Mouse (Mus musculus): ENCODE measurements at regions not wholly inside any gene's neighbourhood (a gene's known extent, or its start where the extent isn't known, plus 50 kb on each side); places are given as distances from the start of the nearest gene placed in this dataset.

- Histone ChIP-seq H3K36me3 (ENCODE audit: control insufficient read depth, insufficient read depth, low read length) (no peaks in the 10 kb centered on the region), H3K4me2 (ENCODE audit: low read length) (no peak overlapping the region), H3K9me3 (ENCODE audit: control insufficient read depth, low read length) (no peaks in the 10 kb centered on the region), H3K4me1 (ENCODE audit: control insufficient read depth in 2 of 2, insufficient read depth in 2 of 2, low read length in 2 of 2) (0 out of 4 replicates have a peak, but pooled peaks cover 0 to 4% of the 10 kb centered on the region in 2 experiments), H3K27ac (replicated peaks in 1 of 2; ENCODE audit: control insufficient read depth in 1 of 2, insufficient read depth in 1 of 2, low read depth in 2 of 2, low read length in 2 of 2) (no peak overlapping the region), H3K27me3 (ENCODE audit: control insufficient read depth, insufficient read depth, low read length) (no peaks in the 10 kb centered on the region), H3K4me3 (ENCODE audit: control insufficient read depth in 1 of 2, insufficient read depth in 1 of 2, low read depth in 1 of 2, low read length in 2 of 2) (no peak overlapping the region), H3K9ac (ENCODE audit: low read length) (no peak overlapping the region)
- ATAC-seq (ENCODE audit: insufficient number of reproducible peaks, insufficient read depth, low FRiP score, low read depth) = 0 out of 2 replicates have a peak, but pooled peaks have one; percentile 35
- WGBS = 73% methylated on average over 17 of the region's 17 CpGs
Observed at GRCm38 (mm10) chr13:35503362-35503821, 156.2 kb upstream of the Cdyl start.

DNA sequence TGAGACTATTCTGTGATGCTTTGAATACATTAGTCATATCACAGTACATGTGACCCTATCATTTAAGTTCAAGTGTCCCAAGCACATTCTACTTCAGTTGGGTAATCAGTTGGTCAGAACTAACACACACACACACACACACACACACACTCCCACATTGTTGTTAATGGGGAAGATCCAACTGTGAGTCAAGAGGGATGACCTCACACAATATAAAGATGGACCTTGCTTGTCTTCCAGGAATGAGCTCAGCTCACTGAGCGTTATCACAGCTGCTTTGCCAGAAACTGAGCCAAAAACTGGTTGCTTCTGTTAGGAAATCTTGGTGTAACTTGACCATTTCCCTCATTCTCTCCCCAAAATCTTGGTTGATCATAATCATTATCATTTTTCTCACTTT is 152.4 kb upstream of the Cdyl start:
- no peak for ATAC-seq (ENCODE audit: insufficient number of reproducible peaks, insufficient read depth, low FRiP score, low read depth)
- Histone ChIP-seq H3K36me3 (ENCODE audit: control insufficient read depth, insufficient read depth, low read length) (no peaks in the 10 kb centered on the region), H3K9me3 (ENCODE audit: control insufficient read depth, low read length) (no peaks in the 10 kb centered on the region), H3K4me2 (ENCODE audit: low read length) (no peak overlapping the region), H3K4me3 (ENCODE audit: control insufficient read depth in 1 of 2, insufficient read depth in 1 of 2, low read depth in 1 of 2, low read length in 2 of 2) (no peak overlapping the region), H3K27ac (replicated peaks in 1 of 2; ENCODE audit: control insufficient read depth in 1 of 2, insufficient read depth in 1 of 2, low read depth in 2 of 2, low read length in 2 of 2) (no peak overlapping the region), H3K27me3 (ENCODE audit: control insufficient read depth, insufficient read depth, low read length) (no peaks in the 10 kb centered on the region), H3K4me1 (ENCODE audit: control insufficient read depth in 2 of 2, insufficient read depth in 2 of 2, low read length in 2 of 2) (0 out of 4 replicates have a peak, but pooled peaks cover 0 to 3% of the 10 kb centered on the region in 2 experiments), H3K9ac (ENCODE audit: low read length) (no peak overlapping the region)
- WGBS = 79% methylated on average over 1 of the region's 1 CpGs

GRCm38 (mm10) chr13:35512029-35512507 is 147.6 kb upstream of the Cdyl start:
- Histone ChIP-seq H3K4me1 (ENCODE audit: control insufficient read depth in 2 of 2, insufficient read depth in 2 of 2, low read length in 2 of 2) (0 out of 4 replicates have a peak, but pooled peaks cover 0 to 3% of the 10 kb centered on the region in 2 experiments), H3K9ac (ENCODE audit: low read length) (no peak overlapping the region), H3K4me3 (ENCODE audit: control insufficient read depth in 1 of 2, insufficient read depth in 1 of 2, low read depth in 1 of 2, low read length in 2 of 2) (no peak overlapping the region), H3K27me3 (ENCODE audit: control insufficient read depth, insufficient read depth, low read length) (no peaks in the 10 kb centered on the region), H3K9me3 (ENCODE audit: control insufficient read depth, low read length) (no peaks in the 10 kb centered on the region), H3K36me3 (ENCODE audit: control insufficient read depth, insufficient read depth, low read length) (no peaks in the 10 kb centered on the region), H3K27ac (replicated peaks in 1 of 2; ENCODE audit: control insufficient read depth in 1 of 2, insufficient read depth in 1 of 2, low read depth in 2 of 2, low read length in 2 of 2) (no peak overlapping the region), H3K4me2 (ENCODE audit: low read length) (no peak overlapping the region)
- 43% methylated on average over 8 of the region's 8 CpGs for WGBS
- ATAC-seq (ENCODE audit: insufficient number of reproducible peaks, insufficient read depth, low FRiP score, low read depth) = no peak

DNA sequence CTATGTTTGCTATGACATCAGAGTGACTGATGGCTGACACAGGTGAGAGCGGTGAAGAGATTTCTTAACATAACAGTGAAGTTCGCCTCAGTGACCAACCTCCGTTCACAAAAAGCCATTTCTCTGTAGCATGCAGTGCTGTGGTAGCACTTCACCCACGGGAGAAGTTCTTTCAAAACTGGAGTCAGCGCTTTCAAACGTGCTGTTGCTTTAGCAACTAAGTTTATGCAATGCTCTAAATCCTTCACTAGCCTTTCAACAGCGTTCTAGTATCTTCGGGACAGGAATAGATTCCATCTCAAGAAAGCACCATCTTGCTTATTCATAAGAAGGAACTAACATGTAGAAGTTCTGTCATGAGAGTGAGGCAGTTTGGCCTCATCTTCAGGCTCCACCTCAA is 146.5 kb upstream of the Cdyl start:
- no peaks in the 10 kb centered on the region for H3K36me3 ChIP-seq (ENCODE audit: control insufficient read depth, insufficient read depth, low read length)
- 0 out of 4 replicates have a peak, but pooled peaks cover 0 to 3% of the 10 kb centered on the region in 2 experiments for H3K4me1 ChIP-seq (ENCODE audit: control insufficient read depth in 2 of 2, insufficient read depth in 2 of 2, low read length in 2 of 2)
- WGBS = 86% methylated on average over 8 of the region's 8 CpGs

DNA sequence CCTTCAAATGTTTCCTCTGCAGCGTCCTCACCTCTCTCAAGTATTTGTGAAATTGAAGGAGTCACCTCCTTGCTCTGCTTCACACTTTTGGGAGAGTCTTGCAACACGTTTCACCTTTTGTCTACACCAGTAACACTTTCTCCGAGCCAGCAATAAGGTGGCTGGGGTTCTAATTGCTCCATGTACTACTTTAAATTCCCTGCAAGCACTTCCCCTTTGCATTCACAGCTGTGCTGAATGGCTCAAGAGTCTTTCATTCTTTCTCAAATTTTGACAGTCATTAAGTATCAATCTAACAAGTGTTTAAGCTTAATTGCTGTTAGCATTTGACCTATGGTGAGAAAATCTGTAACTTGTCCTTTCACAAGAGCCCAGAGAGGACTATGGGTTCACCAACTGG is 144.3 kb upstream of the Cdyl start:
- no peak for ATAC-seq (ENCODE audit: insufficient number of reproducible peaks, insufficient read depth, low FRiP score, low read depth)
- Histone ChIP-seq H3K27me3 (ENCODE audit: control insufficient read depth, insufficient read depth, low read length) (no peaks in the 10 kb centered on the region), H3K27ac (replicated peaks in 1 of 2; ENCODE audit: control insufficient read depth in 1 of 2, insufficient read depth in 1 of 2, low read depth in 2 of 2, low read length in 2 of 2) (no peak overlapping the region), H3K4me3 (ENCODE audit: control insufficient read depth in 1 of 2, insufficient read depth in 1 of 2, low read depth in 1 of 2, low read length in 2 of 2) (no peak overlapping the region), H3K9me3 (ENCODE audit: control insufficient read depth, low read length) (no peaks in the 10 kb centered on the region), H3K4me2 (ENCODE audit: low read length) (no peak overlapping the region), H3K4me1 (ENCODE audit: control insufficient read depth in 2 of 2, insufficient read depth in 2 of 2, low read length in 2 of 2) (0 out of 4 replicates have a peak, but pooled peaks cover 0 to 3% of the 10 kb centered on the region in 2 experiments), H3K9ac (ENCODE audit: low read length) (no peak overlapping the region), H3K36me3 (ENCODE audit: control insufficient read depth, insufficient read depth, low read length) (no peaks in the 10 kb centered on the region)
- WGBS = 51% methylated on average over 3 of the region's 3 CpGs

More for the DNA sequence above, 146.5 kb upstream of the Cdyl start:
- H3K4me2 ChIP-seq (ENCODE audit: low read length) = no peak overlapping the region
- no peak for ATAC-seq (ENCODE audit: insufficient number of reproducible peaks, insufficient read depth, low FRiP score, low read depth)
- no peaks in the 10 kb centered on the region for H3K9me3 ChIP-seq (ENCODE audit: control insufficient read depth, low read length)
- H3K27ac ChIP-seq (replicated peaks in 1 of 2; ENCODE audit: control insufficient read depth in 1 of 2, insufficient read depth in 1 of 2, low read depth in 2 of 2, low read length in 2 of 2) = no peak overlapping the region
- H3K4me3 ChIP-seq (ENCODE audit: control insufficient read depth in 1 of 2, insufficient read depth in 1 of 2, low read depth in 1 of 2, low read length in 2 of 2) = no peak overlapping the region
- no peaks in the 10 kb centered on the region for H3K27me3 ChIP-seq (ENCODE audit: control insufficient read depth, insufficient read depth, low read length)
- H3K9ac ChIP-seq (ENCODE audit: low read length) = no peak overlapping the region

GRCm38 (mm10) chr13:35517692-35518091 is 141.9 kb upstream of the Cdyl start:
- Histone ChIP-seq H3K27ac (replicated peaks in 1 of 2; ENCODE audit: control insufficient read depth in 1 of 2, insufficient read depth in 1 of 2, low read depth in 2 of 2, low read length in 2 of 2) (no peak overlapping the region), H3K4me2 (ENCODE audit: low read length) (no peak overlapping the region), H3K4me1 (ENCODE audit: control insufficient read depth in 2 of 2, insufficient read depth in 2 of 2, low read length in 2 of 2) (no peaks in the 10 kb centered on the region), H3K27me3 (ENCODE audit: control insufficient read depth, insufficient read depth, low read length) (no peaks in the 10 kb centered on the region), H3K9me3 (ENCODE audit: control insufficient read depth, low read length) (no peaks in the 10 kb centered on the region), H3K4me3 (ENCODE audit: control insufficient read depth in 1 of 2, insufficient read depth in 1 of 2, low read depth in 1 of 2, low read length in 2 of 2) (no peak overlapping the region), H3K36me3 (ENCODE audit: control insufficient read depth, insufficient read depth, low read length) (no peaks in the 10 kb centered on the region), H3K9ac (ENCODE audit: low read length) (no peak overlapping the region)
- ATAC-seq (ENCODE audit: insufficient number of reproducible peaks, insufficient read depth, low FRiP score, low read depth) = no peak
- 92% methylated on average over 3 of the region's 3 CpGs for WGBS

- H3K36me3 ChIP-seq (ENCODE audit: control insufficient read depth, insufficient read depth, low read length) = no peaks in the 10 kb centered on the region
- H3K9me3 ChIP-seq (ENCODE audit: control insufficient read depth, low read length) = 0 out of 2 replicates have a peak, but pooled peaks cover 3% of the 10 kb centered on the region
- no peak overlapping the region for H3K4me2 ChIP-seq (ENCODE audit: low read length)
- no peak overlapping the region for H3K27ac ChIP-seq (replicated peaks in 1 of 2; ENCODE audit: control insufficient read depth in 1 of 2, insufficient read depth in 1 of 2, low read depth in 2 of 2, low read length in 2 of 2)
- H3K4me3 ChIP-seq (ENCODE audit: control insufficient read depth in 1 of 2, insufficient read depth in 1 of 2, low read depth in 1 of 2, low read length in 2 of 2) = no peak overlapping the region
- no peak overlapping the region for H3K9ac ChIP-seq (ENCODE audit: low read length)
- 92% methylated on average over 1 of the region's 1 CpGs for WGBS
- no peak for ATAC-seq (ENCODE audit: insufficient number of reproducible peaks, insufficient read depth, low FRiP score, low read depth)
- no peaks in the 10 kb centered on the region for H3K4me1 ChIP-seq (ENCODE audit: control insufficient read depth in 2 of 2, insufficient read depth in 2 of 2, low read length in 2 of 2)
- no peaks in the 10 kb centered on the region for H3K27me3 ChIP-seq (ENCODE audit: control insufficient read depth, insufficient read depth, low read length)
Observed at GRCm38 (mm10) chr13:35522272-35522671, 137.4 kb upstream of the Cdyl start.

GRCm38 (mm10) chr13:35529577-35529976 is 130.1 kb upstream of the Cdyl start:
- H3K4me3 ChIP-seq (ENCODE audit: control insufficient read depth in 1 of 2, insufficient read depth in 1 of 2, low read depth in 1 of 2, low read length in 2 of 2) = no peak overlapping the region

More at GRCm38 (mm10) chr13:35529577-35529976, 130.1 kb upstream of the Cdyl start:
- Histone ChIP-seq H3K9me3 (ENCODE audit: control insufficient read depth, low read length) (0 out of 2 replicates have a peak, but pooled peaks cover 3% of the 10 kb centered on the region), H3K27ac (replicated peaks in 1 of 2; ENCODE audit: control insufficient read depth in 1 of 2, insufficient read depth in 1 of 2, low read depth in 2 of 2, low read length in 2 of 2) (no peak overlapping the region), H3K27me3 (ENCODE audit: control insufficient read depth, insufficient read depth, low read length) (no peaks in the 10 kb centered on the region), H3K4me1 (ENCODE audit: control insufficient read depth in 2 of 2, insufficient read depth in 2 of 2, low read length in 2 of 2) (no peaks in the 10 kb centered on the region), H3K36me3 (ENCODE audit: control insufficient read depth, insufficient read depth, low read length) (no peaks in the 10 kb centered on the region), H3K4me2 (ENCODE audit: low read length) (no peak overlapping the region), H3K9ac (ENCODE audit: low read length) (no peak overlapping the region)
- ATAC-seq (ENCODE audit: insufficient number of reproducible peaks, insufficient read depth, low FRiP score, low read depth) = no peak
- 83% methylated on average over 3 of the region's 3 CpGs for WGBS

Data from heart, embryonic 14.5 days (tissue).